Mouse (Mus musculus) thymus, adult 2 months (tissue): ENCODE data around the gene Parvg.

Source experiments
- CTCF ChIP-seq: fragments of 200-500 bp; IDR thresholded peaks from 2 replicates; pipeline ENCODE4 v1.5.1; 2012; ENCODE audit warnings: mild to moderate bottlenecking, control low read depth, low read length, moderate library complexity, borderline replicate concordance; ENCODE audit not compliant: control insufficient read depth, poor library complexity, insufficient read depth; ENCODE audit errors: extremely low read depth
- POLR2A ChIP-seq: fragments of 200-500 bp; IDR thresholded peaks from 2 replicates; pipeline ENCODE4 v1.6.1; 2012; ENCODE audit warnings: mild to moderate bottlenecking, low read length, control low read depth, moderate library complexity; ENCODE audit not compliant: control insufficient read depth, poor library complexity, insufficient read depth; ENCODE audit errors: extremely low read depth

DNA sequence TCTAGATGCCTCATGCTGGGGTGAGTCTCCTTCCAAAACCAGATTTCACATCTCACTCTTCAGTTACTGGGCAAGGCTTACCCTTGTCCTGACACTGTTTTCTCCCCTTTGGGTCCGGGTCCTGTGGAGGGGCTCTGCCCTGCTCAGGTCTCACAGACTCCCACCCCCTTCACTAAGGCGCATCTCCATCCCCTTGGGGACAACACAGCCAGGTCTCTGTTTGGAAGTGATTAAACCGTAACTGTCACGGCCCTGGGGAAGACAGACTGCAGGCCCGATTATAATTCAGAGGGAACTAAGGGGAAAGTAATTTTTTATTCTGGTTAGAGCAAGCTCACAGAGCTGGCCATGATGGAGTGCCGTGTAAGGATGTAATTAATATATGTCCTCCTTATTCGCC, 45.2 kb upstream of the Parvg start:
- TF ChIP-seq CTCF = no peak
- TF ChIP-seq POLR2A = no peak
